Mouse (Mus musculus) lung, embryonic 16.5 days (tissue): ENCODE measurements around the gene Cdk5. TPM values are rescaled to one million over a fixed set of nuclear protein-coding genes. Genes with fewer than 3 reads are reported as not detected.
"Not testable (repeated sequence)": the region's sequence is repeated elsewhere in the genome, so short reads cannot be mapped to it uniquely, and the experiment has no call there.

ENCODE experiments used
- ATAC-seq: fragments of 200-750 bp; cut with Nextera tagmentation; 2 replicates; pipeline ENCODE4 v1.8.0; 2017; ENCODE audit warnings: low read depth, mild to moderate bottlenecking, moderate library complexity
- H3K27ac ChIP-seq: fragments of 300-500 bp; sonication (generic); 2 replicates; pipeline ENCODE4 v1.5.1; 2014; ENCODE audit warnings: mild to moderate bottlenecking, control low read depth, low read length
- H3K27me3 ChIP-seq: fragments of 300-500 bp; sonication (generic); 2 replicates; pipeline ENCODE4 v1.6.1; 2014; ENCODE audit warnings: low read depth, low read length, mixed read lengths; ENCODE audit not compliant: control insufficient read depth, insufficient read depth
- H3K36me3 ChIP-seq: fragments of 300-500 bp; sonication (generic); 2 replicates; pipeline ENCODE4 v1.6.1; 2014; ENCODE audit warnings: low read length; ENCODE audit not compliant: control insufficient read depth, insufficient read depth
- H3K4me1 ChIP-seq: fragments of 300-500 bp; sonication (generic); replicated peaks from 2 replicates; pipeline ENCODE4 v1.6.1; 2014; ENCODE audit warnings: low read length, mixed read lengths; ENCODE audit not compliant: control insufficient read depth, insufficient read depth
- H3K4me2 ChIP-seq: fragments of 300-500 bp; sonication (generic); 2 replicates; pipeline ENCODE4 v1.6.1; 2014; ENCODE audit warnings: low read depth, low read length, control low read depth
- H3K4me3 ChIP-seq: fragments of 300-500 bp; sonication (generic); 2 replicates; pipeline ENCODE4 v1.5.1; 2014; ENCODE audit warnings: mild to moderate bottlenecking, low read length, control low read depth
- H3K9ac ChIP-seq: fragments of 300-500 bp; sonication (generic); 2 replicates; pipeline ENCODE4 v1.6.1; 2014; ENCODE audit warnings: low read length, control low read depth
- H3K9me3 ChIP-seq: fragments of 300-500 bp; sonication (generic); 2 replicates; pipeline ENCODE4 v1.6.1; 2016; ENCODE audit warnings: low read length; ENCODE audit not compliant: control insufficient read depth
- WGBS: fragments of 180-500 bp; shearing (Covaris S2); extraction: QIAGEN DNeasy Blood & Tissue Kit; methylation state at CpG from one replicate; pipeline ENCODE4 v1.1.7; 2014; 5-methylcytosine and 5-hydroxymethylcytosine counted together
- polyA plus RNA-seq: library from polyadenylated mRNA; unstranded; fragments of >200 nt; fragmentation: Nextera tagmentation; extraction: Ambion mirVana; gene quantifications from 2 replicates; pipeline ENCODE4 v1.2.1, GENCODE M21; 2015

The Cdk5 gene
- polyA plus RNA-seq, 1 experiment from 2014 or later = 43.0 TPM

DNA sequence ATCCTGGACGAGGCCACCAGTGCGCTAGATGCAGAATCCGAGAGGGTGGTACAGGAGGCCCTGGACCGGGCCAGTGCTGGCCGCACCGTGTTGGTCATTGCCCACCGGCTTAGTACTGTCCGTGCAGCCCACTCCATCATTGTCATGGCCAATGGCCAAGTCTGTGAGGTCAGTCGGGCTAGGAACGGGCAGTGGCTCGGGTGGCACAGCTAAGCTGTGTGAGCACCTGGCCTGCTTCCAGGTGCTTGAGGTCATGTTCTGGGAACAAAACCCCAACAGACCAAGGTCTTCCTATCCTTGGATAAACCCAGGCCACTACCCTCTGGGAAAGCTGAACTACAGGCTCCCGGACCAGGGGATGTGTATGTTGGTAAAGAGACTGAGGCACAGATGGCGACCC, 14.7 kb downstream of the Cdk5 start:
- H3K9me3 ChIP-seq = no peaks in the 10 kb centered on the region
- H3K27me3 ChIP-seq = no peaks in the 10 kb centered on the region
- H3K9ac ChIP-seq = no peak overlapping the region
- H3K4me2 ChIP-seq = no peak overlapping the region
- WGBS = 82% methylated on average over 13 of the region's 13 CpGs
- H3K36me3 ChIP-seq = peaks cover 3% of the 10 kb centered on the region; the same call in 1 of the 2 replicates
- H3K27ac ChIP-seq = no peak overlapping the region
- ATAC-seq = no peak
- no peak overlapping the region for H3K4me3 ChIP-seq
- H3K4me1 ChIP-seq = no peaks in the 10 kb centered on the region

DNA sequence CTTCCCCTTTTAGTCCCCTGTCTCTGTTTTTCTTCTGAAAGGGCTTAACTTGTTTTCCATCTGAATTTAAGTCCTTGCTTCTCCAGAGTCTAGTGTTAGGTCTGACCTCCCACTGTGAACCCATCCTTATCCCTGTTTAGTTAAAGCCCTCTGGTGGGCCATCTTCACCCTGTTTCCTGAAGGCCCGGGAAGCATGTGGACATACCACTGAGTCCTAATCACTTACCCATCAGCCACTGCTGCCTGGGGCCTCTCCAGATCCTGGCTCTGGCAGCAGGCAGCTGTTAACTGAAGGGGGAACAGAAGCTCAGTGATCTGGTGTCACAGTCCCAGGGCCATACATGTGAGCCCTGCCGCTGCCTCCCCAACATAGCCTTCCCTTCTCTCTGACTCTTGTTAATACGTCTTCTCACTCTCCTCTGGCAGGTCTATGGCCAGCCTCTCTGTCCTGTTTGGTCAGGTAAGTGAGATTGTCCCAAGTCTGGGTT, 17.9 kb downstream of the Cdk5 start:
- no peaks in the 10 kb centered on the region for H3K9me3 ChIP-seq
- H3K4me1 ChIP-seq = no peaks in the 10 kb centered on the region
- no peak overlapping the region for H3K4me3 ChIP-seq
- H3K27ac ChIP-seq = no peak overlapping the region
- peaks cover 9% of the 10 kb centered on the region for H3K36me3 ChIP-seq
- no peaks in the 10 kb centered on the region for H3K27me3 ChIP-seq
- H3K9ac ChIP-seq = no peak overlapping the region
- WGBS = 58% methylated on average over 3 of the region's 3 CpGs
- no peak for ATAC-seq
- no peak overlapping the region for H3K4me2 ChIP-seq

DNA sequence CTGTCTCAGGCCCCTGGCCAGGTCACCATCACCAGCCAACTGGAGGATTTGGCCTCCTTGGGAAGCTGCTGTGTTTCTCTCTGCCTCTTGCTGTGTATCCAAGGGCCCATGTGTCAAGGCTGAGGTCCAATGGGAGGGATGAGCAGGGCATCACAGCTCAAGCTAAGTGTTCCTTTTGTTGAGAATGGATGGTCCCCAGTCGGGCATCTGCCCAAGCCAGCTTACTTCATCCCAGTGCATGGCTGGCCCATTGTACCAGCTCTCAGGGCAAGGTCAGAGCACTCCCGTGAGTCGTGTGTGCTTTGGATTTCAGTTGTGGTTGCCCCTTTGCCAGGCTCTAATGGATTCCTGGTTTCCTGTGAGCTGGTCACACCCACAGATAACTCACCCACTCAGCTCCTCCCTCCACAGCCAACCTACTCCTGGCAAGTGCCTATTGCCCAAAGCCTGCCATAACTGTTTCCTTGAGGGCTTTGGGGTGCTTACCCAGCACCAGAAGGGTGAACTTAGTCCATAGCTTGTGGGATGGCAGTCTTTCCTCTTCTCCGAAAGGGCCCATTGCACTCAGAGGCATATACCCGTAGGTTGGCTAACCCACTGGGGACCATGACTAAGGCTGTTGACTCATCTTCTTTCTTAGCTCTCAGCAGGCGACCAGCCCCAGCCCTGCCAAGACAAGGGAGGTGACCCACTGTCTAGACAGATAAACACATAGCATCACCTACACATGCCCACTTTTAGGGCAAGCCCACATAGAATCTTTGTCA, 18.6 kb downstream of the Cdk5 start:
- Histone ChIP-seq H3K4me1 (no peaks in the 10 kb centered on the region), H3K27me3 (no peaks in the 10 kb centered on the region), H3K4me3 (no peak overlapping the region), H3K36me3 (peaks cover 9% of the 10 kb centered on the region), H3K4me2 (no peak overlapping the region), H3K27ac (no peak overlapping the region), H3K9ac (no peak overlapping the region), H3K9me3 (no peaks in the 10 kb centered on the region)
- ATAC-seq = no peak
- 78% methylated on average over 6 of the region's 6 CpGs for WGBS

DNA sequence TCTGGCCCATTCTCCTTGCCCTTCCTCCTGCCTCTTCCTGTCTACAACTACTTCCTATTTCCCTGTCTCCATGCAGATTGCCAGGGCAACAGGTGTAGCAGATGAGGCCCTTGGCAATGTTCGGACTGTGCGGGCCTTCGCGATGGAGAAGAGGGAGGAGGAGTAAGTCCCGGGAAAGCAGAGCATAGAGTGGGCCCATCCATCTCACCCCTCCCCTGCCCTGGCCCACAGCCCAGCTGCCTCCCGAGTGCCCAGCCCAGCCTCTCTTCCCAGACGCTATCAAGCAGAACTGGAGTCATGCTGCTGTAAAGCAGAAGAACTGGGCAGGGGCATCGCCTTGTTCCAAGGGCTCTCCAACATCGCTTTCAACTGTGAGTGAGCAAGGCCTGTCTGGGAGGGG, 21.4 kb downstream of the Cdk5 start:
- H3K27ac ChIP-seq = no peak overlapping the region
- H3K27me3 ChIP-seq = no peaks in the 10 kb centered on the region
- no peak overlapping the region for H3K4me2 ChIP-seq
- H3K36me3 ChIP-seq = peaks cover 11% of the 10 kb centered on the region
- no peaks in the 10 kb centered on the region for H3K9me3 ChIP-seq
- no peak overlapping the region for H3K4me3 ChIP-seq
- ATAC-seq = peak; percentile 20; the same call in 1 of the 2 replicates
- no peaks in the 10 kb centered on the region for H3K4me1 ChIP-seq
- no peak overlapping the region for H3K9ac ChIP-seq
- 69% methylated on average over 9 of the region's 9 CpGs for WGBS

DNA sequence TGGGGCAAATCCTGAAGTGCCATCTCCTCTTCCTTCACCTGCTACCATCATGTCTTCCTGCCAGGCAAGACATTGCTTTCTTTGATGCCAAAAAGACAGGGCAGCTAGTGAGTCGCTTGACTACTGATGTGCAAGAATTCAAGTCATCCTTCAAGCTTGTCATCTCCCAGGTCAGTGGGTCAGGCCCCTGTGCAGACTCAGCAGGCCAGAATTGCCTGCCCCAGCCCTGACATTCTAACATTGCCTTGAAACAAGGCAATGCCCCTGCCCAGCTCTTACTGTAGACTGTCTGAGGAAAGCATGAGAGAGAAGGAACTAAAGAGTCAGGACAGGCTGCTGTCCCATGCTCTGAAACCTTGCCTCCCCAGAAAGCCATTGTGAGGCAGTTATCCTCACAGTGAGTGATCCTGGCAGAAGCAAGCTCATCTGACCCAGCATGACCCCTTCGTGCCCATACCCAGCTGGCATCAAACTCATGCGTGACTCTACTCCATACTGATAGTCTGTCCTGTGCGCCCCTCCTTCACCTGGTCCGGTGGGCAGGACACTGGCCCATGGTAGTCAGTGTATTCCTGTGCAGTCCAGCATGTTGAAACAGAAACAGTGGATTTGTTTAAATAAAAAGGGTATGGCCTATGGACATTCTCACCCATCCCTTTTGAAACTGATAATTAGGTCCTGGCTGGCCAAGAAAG, 22.3 kb downstream of the Cdk5 start:
- no peak overlapping the region for H3K4me2 ChIP-seq
- no peaks in the 10 kb centered on the region for H3K27me3 ChIP-seq
- H3K4me3 ChIP-seq = no peak overlapping the region
- no peaks in the 10 kb centered on the region for H3K4me1 ChIP-seq
- no peak overlapping the region for H3K9ac ChIP-seq
- peaks cover 8% of the 10 kb centered on the region for H3K36me3 ChIP-seq
- H3K27ac ChIP-seq = no peak overlapping the region
- 90% methylated on average over 5 of the region's 5 CpGs for WGBS
- H3K9me3 ChIP-seq = no peaks in the 10 kb centered on the region
- no peak for ATAC-seq

DNA sequence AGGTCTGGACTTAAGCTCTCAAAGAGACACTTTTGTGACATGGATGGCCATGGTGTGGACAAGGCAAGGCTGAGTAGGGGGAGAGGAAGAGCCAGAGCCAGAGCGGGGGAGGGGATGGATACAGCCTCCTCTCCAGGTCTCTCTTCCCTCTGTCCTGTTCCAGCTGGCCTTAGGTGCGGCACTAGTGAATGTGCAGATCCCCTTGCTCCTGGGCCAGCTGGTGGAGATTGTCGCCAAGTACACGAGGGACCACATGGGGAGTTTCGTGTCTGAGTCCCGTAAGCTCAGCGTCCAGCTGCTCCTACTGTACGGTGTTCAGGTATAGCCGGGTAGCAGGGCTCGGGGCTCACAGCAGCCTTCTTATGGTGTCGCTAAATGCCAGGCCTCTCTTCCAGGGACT, 23.0 kb downstream of the Cdk5 start:
- H3K9me3 ChIP-seq = no peaks in the 10 kb centered on the region
- ATAC-seq = no peak
- H3K27me3 ChIP-seq = no peaks in the 10 kb centered on the region
- no peak overlapping the region for H3K9ac ChIP-seq
- H3K4me3 ChIP-seq = no peak overlapping the region
- H3K4me2 ChIP-seq = no peak overlapping the region
- WGBS = 81% methylated on average over 11 of the region's 11 CpGs
- no peak overlapping the region for H3K27ac ChIP-seq
- peaks cover 8% of the 10 kb centered on the region for H3K36me3 ChIP-seq
- H3K4me1 ChIP-seq = no peaks in the 10 kb centered on the region

DNA sequence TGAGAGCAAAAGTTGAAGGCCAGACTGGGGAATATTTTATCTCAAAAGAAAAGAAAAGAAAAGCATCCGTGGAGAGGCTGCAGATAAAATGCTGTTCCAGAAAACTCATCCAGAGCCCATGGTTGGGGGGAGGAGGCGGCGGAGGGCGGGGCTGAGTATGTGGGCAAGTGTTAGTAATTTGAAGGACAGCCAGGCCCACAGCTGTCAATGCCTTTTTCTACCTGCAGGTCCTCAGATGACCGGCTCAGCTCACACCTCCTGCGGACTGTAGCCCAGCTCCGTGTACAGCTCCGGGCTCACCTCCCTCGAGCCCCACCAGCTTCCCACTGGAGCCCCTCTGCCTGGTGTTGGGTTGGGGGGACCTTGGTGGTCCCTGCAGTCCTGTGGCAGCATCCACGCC, 23.6 kb downstream of the Cdk5 start:
- H3K27ac ChIP-seq = no peak overlapping the region
- H3K36me3 ChIP-seq = peaks cover 8% of the 10 kb centered on the region
- H3K27me3 ChIP-seq = no peaks in the 10 kb centered on the region
- no peak for ATAC-seq
- H3K4me1 ChIP-seq = 0 out of 2 replicates have a peak, but pooled peaks cover 4% of the 10 kb centered on the region
- H3K9ac ChIP-seq = no peak overlapping the region
- H3K4me2 ChIP-seq = no peak overlapping the region
- H3K9me3 ChIP-seq = no peaks in the 10 kb centered on the region
- 85% methylated on average over 10 of the region's 10 CpGs for WGBS
- no peak overlapping the region for H3K4me3 ChIP-seq

DNA sequence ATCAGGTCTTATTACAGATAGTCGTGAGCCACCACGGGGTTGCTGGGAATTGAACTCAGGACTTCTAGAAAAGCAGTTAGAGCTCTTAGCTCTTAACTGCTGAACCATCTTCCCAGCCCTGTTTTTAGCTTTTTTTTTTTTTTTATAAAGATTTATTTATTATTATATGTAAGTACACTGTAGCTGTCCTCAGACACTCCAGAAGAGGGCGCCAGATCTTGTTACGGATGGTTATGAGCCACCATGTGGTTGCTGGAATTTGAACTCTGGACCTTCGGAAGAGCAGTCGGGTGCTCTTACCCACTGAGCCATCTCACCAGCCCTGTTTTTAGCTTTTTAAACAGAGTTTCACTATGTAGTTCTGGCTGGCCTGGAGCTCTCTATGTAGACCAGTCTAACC, 27.1 kb downstream of the Cdk5 start:
- not testable (repeated sequence) for H3K9me3 ChIP-seq, H3K27me3 ChIP-seq, H3K4me1 ChIP-seq, H3K9ac ChIP-seq, H3K4me2 ChIP-seq, H3K27ac ChIP-seq, ATAC-seq, H3K4me3 ChIP-seq, H3K36me3 ChIP-seq
- 83% methylated on average over 6 of the region's 6 CpGs for WGBS

DNA sequence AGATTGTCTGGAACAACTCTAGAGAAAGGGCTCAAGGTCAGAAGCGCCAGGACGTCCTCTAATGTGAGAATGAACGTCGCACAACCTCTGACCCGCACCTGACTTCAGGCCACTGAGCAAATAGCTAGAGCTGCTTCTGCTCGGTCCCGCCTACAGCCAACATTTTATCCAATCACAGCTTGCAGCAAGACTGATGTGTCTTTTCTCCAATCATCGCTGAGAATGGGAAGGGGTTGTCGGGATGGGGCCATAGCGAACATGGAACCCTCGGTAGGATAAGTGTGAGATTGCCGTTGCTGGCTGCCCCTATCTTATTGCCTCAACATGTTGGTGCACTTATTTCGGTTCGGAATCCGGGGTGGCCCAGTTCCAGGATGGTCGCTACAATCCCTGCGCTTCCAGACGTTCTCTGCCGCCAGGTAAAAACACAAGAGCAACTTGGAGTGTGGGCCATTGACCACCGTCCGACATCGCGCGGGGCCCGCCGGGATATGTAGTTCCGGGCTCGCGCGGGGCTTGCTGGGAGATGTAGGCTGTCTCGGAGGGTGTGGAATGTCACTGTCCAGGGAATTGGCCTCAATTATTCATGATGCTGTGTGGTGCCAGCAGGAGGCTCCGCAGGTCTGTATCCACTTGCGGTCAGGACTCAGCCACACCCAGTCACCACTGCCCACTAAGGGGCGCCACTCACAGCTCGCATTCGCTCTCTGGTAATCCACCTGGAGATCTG, 29.0 kb downstream of the Cdk5 start:
- peak overlapping the region; percentile 71 for H3K9ac ChIP-seq
- peaks cover 4% of the 10 kb centered on the region; the same call in 1 of the 2 replicates for H3K4me1 ChIP-seq
- H3K27me3 ChIP-seq = no peaks in the 10 kb centered on the region
- H3K36me3 ChIP-seq = 0 out of 2 replicates have a peak, but pooled peaks cover 2% of the 10 kb centered on the region
- 2% methylated on average over 36 of the region's 36 CpGs for WGBS
- peak; percentile 97 for ATAC-seq
- peak overlapping the region; percentile 76 for H3K27ac ChIP-seq
- peak overlapping the region; percentile 57 for H3K4me2 ChIP-seq
- peak overlapping the region; percentile 65 for H3K4me3 ChIP-seq
- no peaks in the 10 kb centered on the region for H3K9me3 ChIP-seq
